Mouse (Mus musculus): Measurements from ENCODE around the gene Olfr649. TPM values are rescaled to one million over a fixed set of nuclear protein-coding genes. Genes with fewer than 3 reads are reported as not detected.

The Olfr649 gene
- total and polyA plus RNA-seq, 2 experiments = not detected

DNA sequence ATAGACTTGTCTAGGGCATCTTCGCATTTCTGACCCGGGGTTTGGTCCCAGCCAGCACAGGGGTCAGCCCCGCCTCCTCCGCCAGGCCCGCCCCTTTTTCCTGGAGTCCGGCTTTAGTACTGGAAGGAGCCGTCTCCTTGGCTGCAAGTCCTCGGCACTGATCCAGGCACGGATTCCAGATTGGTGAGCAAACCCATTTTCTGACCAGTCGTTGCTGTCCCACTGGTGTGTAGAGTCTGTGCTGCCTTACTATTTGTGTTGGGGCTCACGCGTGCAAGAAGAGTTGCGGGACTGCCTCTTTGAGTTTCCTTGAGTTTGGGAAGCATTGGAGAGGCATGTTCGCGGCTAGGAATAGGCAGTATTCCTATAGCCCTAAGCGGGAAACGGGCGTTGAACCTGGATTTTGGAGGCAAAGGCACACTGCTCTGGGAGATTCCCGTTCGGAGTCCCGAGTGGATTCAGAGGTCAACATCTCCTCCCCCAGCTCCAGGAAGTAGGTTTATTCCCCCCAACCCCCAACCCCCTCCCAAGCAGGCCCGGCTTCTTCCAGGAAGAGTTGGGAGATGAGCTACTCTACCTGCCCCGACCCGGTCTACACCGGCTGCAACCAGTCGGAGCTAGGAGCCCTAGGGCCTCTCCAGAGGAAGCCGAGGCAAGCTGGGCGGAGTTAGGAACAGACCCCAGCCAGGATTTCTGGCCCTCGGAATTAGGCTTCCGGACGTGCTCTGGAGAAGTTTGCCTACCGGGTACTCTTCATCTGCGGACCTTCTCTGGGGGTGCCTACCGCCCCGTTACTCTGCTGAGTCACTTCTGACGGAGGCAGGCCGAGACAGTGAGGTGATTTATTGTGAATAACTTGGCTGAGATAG is 23.1 kb upstream of the Olfr649 start, which contains the start of gene Trim6:
TSS of gene Trim6 (plus strand) at position 93 of the 869 bp plus-strand sequence.
- TF ChIP-seq POLR2A (IDR thresholded peaks at IDR 0.05; ENCODE audit: extremely low read depth, insufficient read depth, low read length) = no peak
- TF ChIP-seq CTCF (IDR thresholded peaks at IDR 0.05; ENCODE audit: low read depth, low read length) = no peak
- Histone ChIP-seq H3K27ac (replicated peaks; ENCODE audit: insufficient read depth, low read depth, low read length) (no peak within 1 kb of the TSS), H3K36me3 (ENCODE audit: control insufficient read depth, insufficient read depth, low read length) (no peaks in the 10 kb centered on the region), H3K27me3 (ENCODE audit: control insufficient read depth, insufficient read depth, low read length) (no peaks in the 10 kb centered on the region), H3K9ac (ENCODE audit: low read depth, low read length) (peak within 1 kb of the TSS; percentile 48), H3K4me1 (ENCODE audit: control insufficient read depth, insufficient read depth, low read length) (peaks cover 3% of the 10 kb centered on the region; the same call in 1 of the 2 replicates), H3K79me2 (ENCODE audit: control insufficient read depth, insufficient read depth, low read length) (no peaks in the 10 kb centered on the region), H3K4me3 (ENCODE audit: insufficient read depth, low read depth, low read length) (peak within 1 kb of the TSS; percentile 62)
- peak; percentile 71 for DNase-seq (ENCODE audit: extremely low read depth, low read depth, low spot score)
- WGBS = 15% methylated on average over 37 of the region's 37 CpGs

DNA sequence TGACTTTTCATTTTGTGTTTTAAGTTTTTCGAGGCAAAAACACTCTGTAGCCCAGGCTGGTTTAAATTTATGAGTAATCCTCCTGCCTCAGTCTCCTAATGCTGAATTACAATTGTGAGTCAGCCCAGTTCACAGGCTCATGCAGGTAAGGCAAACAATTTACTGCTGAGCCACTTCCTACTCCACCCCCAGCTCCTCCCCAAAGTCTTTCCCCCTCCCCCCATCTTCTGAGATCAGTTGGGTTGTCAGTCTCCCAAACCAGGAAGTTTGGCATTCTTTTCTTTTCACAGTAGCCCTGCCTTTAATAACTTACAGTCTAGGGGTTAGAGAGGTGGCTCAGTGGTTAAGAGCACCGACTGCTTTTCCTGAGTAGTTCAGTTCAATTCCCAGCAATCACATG is 22.1 kb upstream of the Olfr649 start:
- no peaks in the 10 kb centered on the region for H3K36me3 ChIP-seq (ENCODE audit: control insufficient read depth, insufficient read depth, low read length)
- no peak for DNase-seq (ENCODE audit: extremely low read depth, low read depth, low spot score)
- WGBS = 82% methylated on average over 2 of the region's 2 CpGs
- peaks cover 3% of the 10 kb centered on the region; the same call in 1 of the 2 replicates for H3K4me1 ChIP-seq (ENCODE audit: control insufficient read depth, insufficient read depth, low read length)
- no peaks in the 10 kb centered on the region for H3K27me3 ChIP-seq (ENCODE audit: control insufficient read depth, insufficient read depth, low read length)
- no peak overlapping the region for H3K4me3 ChIP-seq (ENCODE audit: insufficient read depth, low read depth, low read length)
- H3K9ac ChIP-seq (ENCODE audit: low read depth, low read length) = no peak overlapping the region
- TF ChIP-seq POLR2A (IDR thresholded peaks at IDR 0.05; ENCODE audit: extremely low read depth, insufficient read depth, low read length) (no peak), CTCF (IDR thresholded peaks at IDR 0.05; ENCODE audit: low read depth, low read length) (no peak)
- H3K79me2 ChIP-seq (ENCODE audit: control insufficient read depth, insufficient read depth, low read length) = no peaks in the 10 kb centered on the region
- no peak overlapping the region for H3K27ac ChIP-seq (replicated peaks; ENCODE audit: insufficient read depth, low read depth, low read length)

DNA sequence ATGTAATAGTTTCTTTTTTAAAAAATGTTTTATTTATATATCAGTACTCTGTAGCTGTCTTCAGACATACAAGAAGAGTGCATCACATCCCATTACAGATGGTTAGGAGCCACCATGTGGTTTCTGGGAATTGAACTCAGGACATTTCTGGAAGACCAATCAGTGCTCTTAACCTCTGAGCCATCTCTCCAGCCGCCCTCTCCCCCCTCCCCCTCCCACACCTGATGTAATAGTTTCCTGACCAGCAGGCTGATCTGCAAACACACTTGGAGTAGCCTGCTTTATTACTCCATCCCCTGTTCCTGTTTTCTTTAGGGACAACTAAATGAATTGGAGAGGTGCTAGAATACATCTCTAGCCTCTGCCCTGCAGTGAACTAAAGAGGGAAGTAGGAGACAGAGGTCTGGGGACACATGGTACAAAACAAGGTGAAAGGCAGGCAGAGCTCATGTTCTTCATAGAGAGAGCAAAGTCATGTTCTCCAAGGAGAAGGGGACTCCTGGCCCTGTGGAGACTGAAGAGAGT is 20.3 kb upstream of the Olfr649 start:
- Histone ChIP-seq H3K36me3 (ENCODE audit: control insufficient read depth, insufficient read depth, low read length) (no peaks in the 10 kb centered on the region), H3K4me3 (ENCODE audit: insufficient read depth, low read depth, low read length) (no peak overlapping the region), H3K9ac (ENCODE audit: low read depth, low read length) (no peak overlapping the region), H3K27ac (replicated peaks; ENCODE audit: insufficient read depth, low read depth, low read length) (no peak overlapping the region), H3K27me3 (ENCODE audit: control insufficient read depth, insufficient read depth, low read length) (no peaks in the 10 kb centered on the region), H3K4me1 (ENCODE audit: control insufficient read depth, insufficient read depth, low read length) (peaks cover 3% of the 10 kb centered on the region; the same call in 1 of the 2 replicates), H3K79me2 (ENCODE audit: control insufficient read depth, insufficient read depth, low read length) (no peaks in the 10 kb centered on the region)
- 6% methylated on average over 1 of the region's 1 CpGs for WGBS
- TF ChIP-seq CTCF (IDR thresholded peaks at IDR 0.05; ENCODE audit: low read depth, low read length) = no peak
- TF ChIP-seq POLR2A (IDR thresholded peaks at IDR 0.05; ENCODE audit: extremely low read depth, insufficient read depth, low read length) = no peak
- DNase-seq (ENCODE audit: extremely low read depth, low read depth, low spot score) = no peak

DNA sequence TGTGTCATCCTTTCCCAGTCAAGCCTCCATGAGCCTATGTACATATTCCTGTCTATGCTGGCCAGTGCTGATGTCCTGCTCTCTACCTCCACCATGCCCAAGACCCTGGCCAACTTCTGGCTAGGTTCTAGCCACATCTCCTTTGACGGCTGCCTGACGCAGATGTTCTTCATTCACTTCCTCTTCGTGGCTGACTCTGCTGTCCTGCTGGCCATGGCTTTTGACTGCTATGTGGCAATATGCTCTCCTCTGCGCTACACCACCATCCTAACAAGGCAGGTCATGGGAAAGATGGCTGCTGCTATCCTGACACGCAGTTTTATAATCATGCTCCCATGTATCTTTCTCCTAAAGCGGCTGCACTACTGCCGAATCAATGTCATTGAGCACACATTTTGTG is 10.4 kb upstream of the Olfr649 start:
- H3K9ac ChIP-seq (ENCODE audit: low read depth, low read length) = no peak overlapping the region
- no peaks in the 10 kb centered on the region for H3K36me3 ChIP-seq (ENCODE audit: control insufficient read depth, insufficient read depth, low read length)
- H3K4me1 ChIP-seq (ENCODE audit: control insufficient read depth, insufficient read depth, low read length) = no peaks in the 10 kb centered on the region
- H3K79me2 ChIP-seq (ENCODE audit: control insufficient read depth, insufficient read depth, low read length) = no peaks in the 10 kb centered on the region
- no peak for DNase-seq (ENCODE audit: extremely low read depth, low read depth, low spot score)
- H3K27me3 ChIP-seq (ENCODE audit: control insufficient read depth, insufficient read depth, low read length) = no peaks in the 10 kb centered on the region
- WGBS = 91% methylated on average over 7 of the region's 7 CpGs
- TF ChIP-seq CTCF (IDR thresholded peaks at IDR 0.05; ENCODE audit: low read depth, low read length) (no peak), POLR2A (IDR thresholded peaks at IDR 0.05; ENCODE audit: extremely low read depth, insufficient read depth, low read length) (no peak)
- no peak overlapping the region for H3K27ac ChIP-seq (replicated peaks; ENCODE audit: insufficient read depth, low read depth, low read length)
- H3K4me3 ChIP-seq (ENCODE audit: insufficient read depth, low read depth, low read length) = no peak overlapping the region

DNA sequence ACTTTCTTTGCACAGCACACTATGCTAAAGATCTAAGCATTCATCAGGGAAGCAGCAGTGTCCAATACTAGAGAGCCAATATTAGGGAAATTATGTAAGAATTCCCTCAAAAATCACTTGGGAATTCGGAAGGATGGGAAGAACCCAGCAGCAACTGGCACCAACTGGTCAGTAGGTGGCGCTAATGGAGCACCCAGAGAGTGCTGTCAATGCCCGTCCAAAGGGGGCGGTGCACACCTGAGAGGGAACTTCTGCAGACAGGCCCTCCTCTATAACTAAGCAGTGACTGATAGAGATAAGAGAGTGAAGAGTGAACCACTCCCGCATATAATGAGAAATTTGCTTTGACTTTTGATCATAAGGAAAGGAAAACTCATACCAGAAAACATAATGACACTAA is 4.0 kb upstream of the Olfr649 start:
- DNase-seq (ENCODE audit: extremely low read depth, low read depth, low spot score) = peak; percentile 61
- H3K9ac ChIP-seq (ENCODE audit: low read depth, low read length) = no peak overlapping the region
- H3K4me1 ChIP-seq (ENCODE audit: control insufficient read depth, insufficient read depth, low read length) = no peaks in the 10 kb centered on the region
- H3K4me3 ChIP-seq (ENCODE audit: insufficient read depth, low read depth, low read length) = no peak overlapping the region; the same call in 1 of the 2 replicates
- H3K27ac ChIP-seq (replicated peaks; ENCODE audit: insufficient read depth, low read depth, low read length) = no peak overlapping the region
- TF ChIP-seq CTCF (IDR thresholded peaks at IDR 0.05; ENCODE audit: low read depth, low read length) (peak; percentile 100), POLR2A (IDR thresholded peaks at IDR 0.05; ENCODE audit: extremely low read depth, insufficient read depth, low read length) (no peak)
- no peaks in the 10 kb centered on the region for H3K36me3 ChIP-seq (ENCODE audit: control insufficient read depth, insufficient read depth, low read length)
- no peaks in the 10 kb centered on the region for H3K27me3 ChIP-seq (ENCODE audit: control insufficient read depth, insufficient read depth, low read length)
- no peaks in the 10 kb centered on the region for H3K79me2 ChIP-seq (ENCODE audit: control insufficient read depth, insufficient read depth, low read length)
- WGBS = 2% methylated on average over 5 of the region's 5 CpGs

DNA sequence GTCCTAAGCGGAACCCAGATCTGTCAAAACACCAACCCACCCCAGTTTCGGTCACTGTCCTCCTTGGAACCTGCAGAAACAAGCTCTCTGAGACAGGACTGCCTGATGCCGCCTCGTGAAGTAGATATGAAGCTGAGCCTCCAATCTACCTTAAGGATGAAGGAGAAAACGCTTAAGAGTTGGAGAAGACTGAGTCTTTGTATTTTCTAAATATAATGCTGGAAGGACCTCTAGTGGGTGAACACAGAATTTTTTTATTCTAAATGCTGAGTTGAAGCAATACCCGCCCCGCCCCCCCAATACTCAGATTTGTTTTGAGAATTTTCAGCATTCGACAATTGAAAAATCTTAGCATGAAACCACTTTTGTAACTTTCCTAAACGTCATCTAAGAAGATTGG is 4.5 kb downstream of the Olfr649 start:
- no peak for DNase-seq (ENCODE audit: extremely low read depth, low read depth, low spot score)
- no peaks in the 10 kb centered on the region for H3K4me1 ChIP-seq (ENCODE audit: control insufficient read depth, insufficient read depth, low read length)
- TF ChIP-seq POLR2A (IDR thresholded peaks at IDR 0.05; ENCODE audit: extremely low read depth, insufficient read depth, low read length) = no peak
- no peak for TF ChIP-seq CTCF (IDR thresholded peaks at IDR 0.05; ENCODE audit: low read depth, low read length)
- no peaks in the 10 kb centered on the region for H3K36me3 ChIP-seq (ENCODE audit: control insufficient read depth, insufficient read depth, low read length)
- WGBS = 50% methylated on average over 9 of the region's 9 CpGs
- no peak overlapping the region for H3K27ac ChIP-seq (replicated peaks; ENCODE audit: insufficient read depth, low read depth, low read length)
- no peak overlapping the region for H3K9ac ChIP-seq (ENCODE audit: low read depth, low read length)
- no peaks in the 10 kb centered on the region for H3K79me2 ChIP-seq (ENCODE audit: control insufficient read depth, insufficient read depth, low read length)
- H3K4me3 ChIP-seq (ENCODE audit: insufficient read depth, low read depth, low read length) = no peak overlapping the region
- no peaks in the 10 kb centered on the region for H3K27me3 ChIP-seq (ENCODE audit: control insufficient read depth, insufficient read depth, low read length)

All from liver, adult 2 months (tissue).